Mouse (Mus musculus): ENCODE results near the gene Snx29. TPM values are rescaled to one million over a fixed set of nuclear protein-coding genes. Genes with fewer than 3 reads are reported as not detected.
A peak's percentile ranks its signal among the peaks of the same experiment; 100 is the strongest.
"Not testable (repeated sequence)": the region's sequence is repeated elsewhere in the genome, so short reads cannot be mapped to it uniquely, and the experiment has no call there.

Snx29 gene
- polyA plus RNA-seq, 1 experiment = 9.1 TPM

GRCm38 (mm10) chr16:11526104-11526786, 203.5 kb downstream of the Snx29 start:
- DNase-seq (ENCODE audit: extremely low spot score in 1 of 2, low spot score in 1 of 2) = no peak

GRCm38 (mm10) chr16:11526996-11527395, 204.3 kb downstream of the Snx29 start:
- DNase-seq (ENCODE audit: extremely low spot score in 1 of 2, low spot score in 1 of 2) = peak; percentile 78 to 82

- DNase-seq (ENCODE audit: extremely low spot score in 1 of 2, low spot score in 1 of 2) = no peak
Observed at GRCm38 (mm10) chr16:11530466-11531194, 207.9 kb downstream of the Snx29 start.

GRCm38 (mm10) chr16:11531441-11531840, 208.7 kb downstream of the Snx29 start:
- no peak for DNase-seq (ENCODE audit: extremely low spot score in 1 of 2, low spot score in 1 of 2)

- peak; percentile 29 to 62 for DNase-seq (ENCODE audit: extremely low spot score in 1 of 2, low spot score in 1 of 2)
Observed at GRCm38 (mm10) chr16:11532592-11532991, 209.9 kb downstream of the Snx29 start.

GRCm38 (mm10) chr16:11533441-11533840, 210.7 kb downstream of the Snx29 start:
- no peak for DNase-seq (ENCODE audit: extremely low spot score in 1 of 2, low spot score in 1 of 2)

GRCm38 (mm10) chr16:11537663-11538062, 215.0 kb downstream of the Snx29 start:
- no peak for DNase-seq (ENCODE audit: extremely low spot score in 1 of 2, low spot score in 1 of 2)

- no peak for DNase-seq (ENCODE audit: extremely low spot score in 1 of 2, low spot score in 1 of 2)
Observed at GRCm38 (mm10) chr16:11538191-11538590, 215.5 kb downstream of the Snx29 start.

- DNase-seq (ENCODE audit: extremely low spot score in 1 of 2, low spot score in 1 of 2) = no peak
Observed at GRCm38 (mm10) chr16:11540961-11541360, 218.3 kb downstream of the Snx29 start.

GRCm38 (mm10) chr16:11541769-11542168, 219.1 kb downstream of the Snx29 start:
- DNase-seq (ENCODE audit: extremely low spot score in 1 of 2, low spot score in 1 of 2) = no peak

- peak; percentile 45 to 66 for DNase-seq (ENCODE audit: extremely low spot score in 1 of 2, low spot score in 1 of 2)
Observed at GRCm38 (mm10) chr16:11550043-11550725, 227.5 kb downstream of the Snx29 start.

GRCm38 (mm10) chr16:11561714-11562113, 239.0 kb downstream of the Snx29 start:
- no peak for DNase-seq (ENCODE audit: extremely low spot score in 1 of 2, low spot score in 1 of 2)

- no peak for DNase-seq (ENCODE audit: extremely low spot score in 1 of 2, low spot score in 1 of 2)
Observed at GRCm38 (mm10) chr16:11563846-11564245, 241.1 kb downstream of the Snx29 start.

- DNase-seq (ENCODE audit: extremely low spot score in 1 of 2, low spot score in 1 of 2) = no peak
Observed at GRCm38 (mm10) chr16:11565126-11565525, 242.4 kb downstream of the Snx29 start.

GRCm38 (mm10) chr16:11567594-11567993, 244.9 kb downstream of the Snx29 start:
- DNase-seq (ENCODE audit: extremely low spot score in 1 of 2, low spot score in 1 of 2) = no peak

- DNase-seq (ENCODE audit: extremely low spot score in 1 of 2, low spot score in 1 of 2) = peak; percentile 28 to 51
Observed at GRCm38 (mm10) chr16:11568095-11568494, 245.4 kb downstream of the Snx29 start.

GRCm38 (mm10) chr16:11568601-11569000, 245.9 kb downstream of the Snx29 start:
- no peak for DNase-seq (ENCODE audit: extremely low spot score in 1 of 2, low spot score in 1 of 2)

GRCm38 (mm10) chr16:11569127-11569526, 246.4 kb downstream of the Snx29 start:
- no peak for DNase-seq (ENCODE audit: extremely low spot score in 1 of 2, low spot score in 1 of 2)

GRCm38 (mm10) chr16:11570072-11570471, 247.4 kb downstream of the Snx29 start:
- no peak for DNase-seq (ENCODE audit: extremely low spot score in 1 of 2, low spot score in 1 of 2)

- no peak for DNase-seq (ENCODE audit: extremely low spot score in 1 of 2, low spot score in 1 of 2)
Observed at GRCm38 (mm10) chr16:11574517-11574916, 251.8 kb downstream of the Snx29 start.

- not testable (repeated sequence) for DNase-seq (ENCODE audit: extremely low spot score in 1 of 2, low spot score in 1 of 2)
Observed at GRCm38 (mm10) chr16:11575733-11576132, 253.0 kb downstream of the Snx29 start.

Data from frontal cortex, adult 2 months (tissue).